Mouse (Mus musculus): ENCODE measurements around the gene 1110008L16Rik. TPM values are rescaled to one million over a fixed set of nuclear protein-coding genes. Genes with fewer than 3 reads are reported as not detected.

Gene 1110008L16Rik
- polyA plus RNA-seq, 1 experiment from 2014 or later: 9.4 TPM

- H3K27me3 ChIP-seq (replicated peaks; ENCODE audit: control insufficient read depth, insufficient read depth, low read length): no peaks in the 10 kb centered on the region
- H3K4me3 ChIP-seq (ENCODE audit: low read length): peak within 1 kb of the TSS; percentile 47
- H3K9me3 ChIP-seq (ENCODE audit: control insufficient read depth, low read length): no peaks in the 10 kb centered on the region
- peak within 1 kb of the TSS; percentile 68 for H3K27ac ChIP-seq (ENCODE audit: low read depth, low read length)
- under 1% methylated on average over 55 of the region's 55 CpGs for WGBS
- no peaks in the 10 kb centered on the region; the same call in 1 of the 2 replicates for H3K36me3 ChIP-seq (ENCODE audit: control insufficient read depth, insufficient read depth, low read length)
- peaks cover 21% of the 10 kb centered on the region for H3K4me1 ChIP-seq (ENCODE audit: control insufficient read depth, insufficient read depth, low read depth, low read length)
- ATAC-seq: peak; percentile 95
- peak within 1 kb of the TSS; percentile 64 for H3K9ac ChIP-seq (ENCODE audit: low read depth, low read length)
- peak within 1 kb of the TSS; percentile 73 for H3K4me2 ChIP-seq (ENCODE audit: low read length)
Observed at GRCm38 (mm10) chr12:55302485-55303441, 3.4 kb downstream of the 1110008L16Rik start, which contains the start of gene Ppp2r3c. Gene Ppp2r3c, minus strand, starts transcription at chr12:55302998.

- Histone ChIP-seq H3K9ac (ENCODE audit: low read depth, low read length) (no peak overlapping the region), H3K4me1 (ENCODE audit: control insufficient read depth, insufficient read depth, low read depth, low read length) (peaks cover 12% of the 10 kb centered on the region), H3K4me3 (ENCODE audit: low read length) (no peak overlapping the region), H3K27ac (ENCODE audit: low read depth, low read length) (no peak overlapping the region), H3K36me3 (ENCODE audit: control insufficient read depth, insufficient read depth, low read length) (0 out of 2 replicates have a peak, but pooled peaks cover 2% of the 10 kb centered on the region), H3K4me2 (ENCODE audit: low read length) (no peak overlapping the region), H3K27me3 (replicated peaks; ENCODE audit: control insufficient read depth, insufficient read depth, low read length) (no peaks in the 10 kb centered on the region), H3K9me3 (ENCODE audit: control insufficient read depth, low read length) (no peaks in the 10 kb centered on the region)
- 98% methylated on average over 4 of the region's 4 CpGs for WGBS
- ATAC-seq: no peak
Observed at GRCm38 (mm10) chr12:55306371-55306770, 7.0 kb downstream of the 1110008L16Rik start.

GRCm38 (mm10) chr12:55307566-55307965, 8.2 kb downstream of the 1110008L16Rik start:
- Histone ChIP-seq H3K4me2 (ENCODE audit: low read length) (no peak overlapping the region), H3K27me3 (replicated peaks; ENCODE audit: control insufficient read depth, insufficient read depth, low read length) (no peaks in the 10 kb centered on the region), H3K9ac (ENCODE audit: low read depth, low read length) (no peak overlapping the region), H3K4me1 (ENCODE audit: control insufficient read depth, insufficient read depth, low read depth, low read length) (peaks cover 6% of the 10 kb centered on the region; the same call in 1 of the 2 replicates), H3K36me3 (ENCODE audit: control insufficient read depth, insufficient read depth, low read length) (0 out of 2 replicates have a peak, but pooled peaks cover 2% of the 10 kb centered on the region), H3K9me3 (ENCODE audit: control insufficient read depth, low read length) (no peaks in the 10 kb centered on the region), H3K4me3 (ENCODE audit: low read length) (no peak overlapping the region), H3K27ac (ENCODE audit: low read depth, low read length) (no peak overlapping the region)
- WGBS: 66% methylated on average over 6 of the region's 6 CpGs
- ATAC-seq: no peak

- Histone ChIP-seq H3K4me1 (ENCODE audit: control insufficient read depth, insufficient read depth, low read depth, low read length) (peaks cover 4% of the 10 kb centered on the region; the same call in 1 of the 2 replicates), H3K4me2 (ENCODE audit: low read length) (no peak overlapping the region), H3K27ac (ENCODE audit: low read depth, low read length) (no peak overlapping the region), H3K9me3 (ENCODE audit: control insufficient read depth, low read length) (no peaks in the 10 kb centered on the region), H3K9ac (ENCODE audit: low read depth, low read length) (no peak overlapping the region), H3K36me3 (ENCODE audit: control insufficient read depth, insufficient read depth, low read length) (0 out of 2 replicates have a peak, but pooled peaks cover 2% of the 10 kb centered on the region), H3K27me3 (replicated peaks; ENCODE audit: control insufficient read depth, insufficient read depth, low read length) (no peaks in the 10 kb centered on the region), H3K4me3 (ENCODE audit: low read length) (no peak overlapping the region)
- ATAC-seq: no peak
- 94% methylated on average over 9 of the region's 9 CpGs for WGBS
Observed at GRCm38 (mm10) chr12:55308731-55309130, 9.4 kb downstream of the 1110008L16Rik start.

GRCm38 (mm10) chr12:55309501-55309900, 10.1 kb downstream of the 1110008L16Rik start:
- Histone ChIP-seq H3K4me1 (ENCODE audit: control insufficient read depth, insufficient read depth, low read depth, low read length) (no peaks in the 10 kb centered on the region), H3K36me3 (ENCODE audit: control insufficient read depth, insufficient read depth, low read length) (0 out of 2 replicates have a peak, but pooled peaks cover 2% of the 10 kb centered on the region), H3K27ac (ENCODE audit: low read depth, low read length) (no peak overlapping the region), H3K27me3 (replicated peaks; ENCODE audit: control insufficient read depth, insufficient read depth, low read length) (no peaks in the 10 kb centered on the region), H3K4me2 (ENCODE audit: low read length) (no peak overlapping the region), H3K9ac (ENCODE audit: low read depth, low read length) (no peak overlapping the region), H3K9me3 (ENCODE audit: control insufficient read depth, low read length) (no peaks in the 10 kb centered on the region), H3K4me3 (ENCODE audit: low read length) (no peak overlapping the region)
- WGBS: 73% methylated on average over 8 of the region's 8 CpGs
- ATAC-seq: no peak

GRCm38 (mm10) chr12:55311841-55312240, 12.5 kb downstream of the 1110008L16Rik start:
- Histone ChIP-seq H3K9me3 (ENCODE audit: control insufficient read depth, low read length) (no peaks in the 10 kb centered on the region), H3K4me1 (ENCODE audit: control insufficient read depth, insufficient read depth, low read depth, low read length) (no peaks in the 10 kb centered on the region), H3K27me3 (replicated peaks; ENCODE audit: control insufficient read depth, insufficient read depth, low read length) (no peaks in the 10 kb centered on the region), H3K4me3 (ENCODE audit: low read length) (no peak overlapping the region), H3K9ac (ENCODE audit: low read depth, low read length) (no peak overlapping the region), H3K36me3 (ENCODE audit: control insufficient read depth, insufficient read depth, low read length) (0 out of 2 replicates have a peak, but pooled peaks cover 2% of the 10 kb centered on the region), H3K4me2 (ENCODE audit: low read length) (no peak overlapping the region), H3K27ac (ENCODE audit: low read depth, low read length) (no peak overlapping the region)
- WGBS: 85% methylated on average over 7 of the region's 7 CpGs
- no peak for ATAC-seq

- no peaks in the 10 kb centered on the region for H3K9me3 ChIP-seq (ENCODE audit: control insufficient read depth, low read length)
- no peaks in the 10 kb centered on the region for H3K36me3 ChIP-seq (ENCODE audit: control insufficient read depth, insufficient read depth, low read length)
- no peaks in the 10 kb centered on the region for H3K27me3 ChIP-seq (replicated peaks; ENCODE audit: control insufficient read depth, insufficient read depth, low read length)
- ATAC-seq: no peak
- no peak overlapping the region for H3K27ac ChIP-seq (ENCODE audit: low read depth, low read length)
- WGBS: 87% methylated on average over 5 of the region's 5 CpGs
- no peak overlapping the region for H3K9ac ChIP-seq (ENCODE audit: low read depth, low read length)
- H3K4me1 ChIP-seq (ENCODE audit: control insufficient read depth, insufficient read depth, low read depth, low read length): no peaks in the 10 kb centered on the region
- H3K4me3 ChIP-seq (ENCODE audit: low read length): no peak overlapping the region
- H3K4me2 ChIP-seq (ENCODE audit: low read length): no peak overlapping the region
Observed at GRCm38 (mm10) chr12:55313901-55314300, 14.5 kb downstream of the 1110008L16Rik start.

- no peak overlapping the region for H3K4me2 ChIP-seq (ENCODE audit: low read length)
- no peak overlapping the region for H3K27ac ChIP-seq (ENCODE audit: low read depth, low read length)
- ATAC-seq: peak; percentile 45; the same call in 1 of the 2 replicates
- no peaks in the 10 kb centered on the region for H3K27me3 ChIP-seq (replicated peaks; ENCODE audit: control insufficient read depth, insufficient read depth, low read length)
- H3K4me3 ChIP-seq (ENCODE audit: low read length): no peak overlapping the region
- H3K9me3 ChIP-seq (ENCODE audit: control insufficient read depth, low read length): no peaks in the 10 kb centered on the region
- 48% methylated on average over 5 of the region's 5 CpGs for WGBS
- no peaks in the 10 kb centered on the region for H3K4me1 ChIP-seq (ENCODE audit: control insufficient read depth, insufficient read depth, low read depth, low read length)
- no peak overlapping the region for H3K9ac ChIP-seq (ENCODE audit: low read depth, low read length)
- H3K36me3 ChIP-seq (ENCODE audit: control insufficient read depth, insufficient read depth, low read length): no peaks in the 10 kb centered on the region
Observed at GRCm38 (mm10) chr12:55315192-55315591, 15.8 kb downstream of the 1110008L16Rik start.

- Histone ChIP-seq H3K27ac (ENCODE audit: low read depth, low read length) (no peak overlapping the region), H3K4me1 (ENCODE audit: control insufficient read depth, insufficient read depth, low read depth, low read length) (no peaks in the 10 kb centered on the region), H3K36me3 (ENCODE audit: control insufficient read depth, insufficient read depth, low read length) (no peaks in the 10 kb centered on the region), H3K4me2 (ENCODE audit: low read length) (no peak overlapping the region), H3K9me3 (ENCODE audit: control insufficient read depth, low read length) (no peaks in the 10 kb centered on the region), H3K4me3 (ENCODE audit: low read length) (no peak overlapping the region), H3K9ac (ENCODE audit: low read depth, low read length) (no peak overlapping the region), H3K27me3 (replicated peaks; ENCODE audit: control insufficient read depth, insufficient read depth, low read length) (no peaks in the 10 kb centered on the region)
- no peak; the same call in 1 of the 2 replicates for ATAC-seq
- WGBS: 72% methylated on average over 18 of the region's 18 CpGs
Observed at GRCm38 (mm10) chr12:55321642-55322291, 22.4 kb downstream of the 1110008L16Rik start.

All from hindbrain, embryonic 16.5 days (tissue).